Mouse (Mus musculus) stomach, embryonic 14.5 days (tissue): Measurements from ENCODE around the gene Dcps. TPM values are rescaled to one million over a fixed set of nuclear protein-coding genes. Genes with fewer than 3 reads are reported as not detected.

Source experiments
- polyA plus RNA-seq: library from polyadenylated mRNA; unstranded; fragments of >200 nt; fragmentation: Nextera tagmentation; extraction: Ambion mirVana; gene quantifications from 2 replicates; pipeline ENCODE4 v1.2.1, GENCODE M21; 2014

Gene Dcps
- polyA plus RNA-seq, 1 experiment from 2014 or later: 77.2 TPM

Other genes starting within 250 kb of the Dcps start
- 24.4 and 24.6 TPM in 2 replicates for gene St3gal4, start 56.8 kb downstream of the Dcps start, polyA plus RNA-seq
- gene Srpr, start 24.1 kb upstream of the Dcps start, polyA plus RNA-seq: 141 and 148 TPM in 2 replicates
- gene Tirap, start 24.2 kb upstream of the Dcps start, polyA plus RNA-seq: 13.9 and 14.1 TPM in 2 replicates
- 35.5 and 37.7 TPM in 2 replicates for gene Foxred1, start 35.0 kb upstream of the Dcps start, polyA plus RNA-seq
- gene Fam118b, start 91.7 kb upstream of the Dcps start, polyA plus RNA-seq: 34.1 and 36.6 TPM in 2 replicates
- 28.2 and 30.5 TPM in 2 replicates for gene Rpusd4, start 91.8 kb upstream of the Dcps start, polyA plus RNA-seq
- gene Cdon, start 245.1 kb upstream of the Dcps start, polyA plus RNA-seq: 12.7 and 13.8 TPM in 2 replicates